Mouse (Mus musculus) telencephalon, adult 2 months (tissue): Measurements from ENCODE around the gene Gli2.

Source experiments
- DNase-seq: peaks from one replicate; pipeline ENCODE4 v3.0.0-alpha.2; 2011; ENCODE audit warnings: low read depth, low spot score

Gli2 gene

GRCm38 (mm10) chr1:118799322-118800116 is 253.9 kb downstream of the Gli2 start:
- no peak for DNase-seq

GRCm38 (mm10) chr1:118795415-118796167 is 257.8 kb downstream of the Gli2 start:
- no peak for DNase-seq

- DNase-seq = no peak
Measured at GRCm38 (mm10) chr1:118789871-118790270, 263.5 kb downstream of the Gli2 start.

GRCm38 (mm10) chr1:118789468-118789867 is 264.0 kb downstream of the Gli2 start:
- DNase-seq = no peak

- DNase-seq = no peak
Measured at GRCm38 (mm10) chr1:118788813-118789212, 264.6 kb downstream of the Gli2 start.

- DNase-seq = no peak
Measured at GRCm38 (mm10) chr1:118787486-118787885, 265.9 kb downstream of the Gli2 start.
